Mouse (Mus musculus) forebrain, embryonic 16.5 days (tissue): ENCODE measurements around the gene Tle3. TPM values are rescaled to one million over a fixed set of nuclear protein-coding genes. Genes with fewer than 3 reads are reported as not detected.

Experiments used
- ATAC-seq: fragments of 200-750 bp; cut with Nextera tagmentation; 2 replicates; pipeline ENCODE4 v1.8.0; 2017; ENCODE audit warnings: mild to moderate bottlenecking, moderate library complexity
- H3K27ac ChIP-seq: fragments of 300-500 bp; sonication (generic); 2 replicates; pipeline ENCODE4 v1.5.1; 2014; ENCODE audit warnings: low read length, control low read depth
- H3K27me3 ChIP-seq: fragments of 300-500 bp; sonication (generic); replicated peaks from 2 replicates; pipeline ENCODE4 v1.6.1; 2014; ENCODE audit warnings: low read length; ENCODE audit not compliant: control insufficient read depth, insufficient read depth
- H3K36me3 ChIP-seq: fragments of 300-500 bp; sonication (generic); 2 replicates; pipeline ENCODE4 v1.6.1; 2014; ENCODE audit not compliant: control insufficient read depth, insufficient read depth
- H3K4me1 ChIP-seq: fragments of 300-500 bp; sonication (generic); replicated peaks from 2 replicates; pipeline ENCODE4 v1.6.1; 2014; ENCODE audit warnings: low read length; ENCODE audit not compliant: control insufficient read depth, insufficient read depth
- H3K4me2 ChIP-seq: fragments of 300-500 bp; sonication (generic); 2 replicates; pipeline ENCODE4 v1.6.1; 2014; ENCODE audit warnings: mild to moderate bottlenecking, low read length, control low read depth
- H3K4me3 ChIP-seq: fragments of 300-500 bp; sonication (generic); replicated peaks from 2 replicates; pipeline ENCODE4 v1.5.1; 2014; ENCODE audit warnings: mild to moderate bottlenecking, low read length, control low read depth
- H3K9ac ChIP-seq: fragments of 300-500 bp; sonication (generic); replicated peaks from 2 replicates; pipeline ENCODE4 v1.6.1; 2014; ENCODE audit warnings: low read depth, low read length, control low read depth
- H3K9me3 ChIP-seq: fragments of 300-500 bp; sonication (generic); 2 replicates; pipeline ENCODE4 v1.6.1; 2016; ENCODE audit warnings: low read length; ENCODE audit not compliant: control insufficient read depth
- WGBS: fragments of 180-500 bp; shearing (Covaris S2); extraction: QIAGEN DNeasy Blood & Tissue Kit; methylation state at CpG from one replicate; pipeline ENCODE4 v1.1.7; 2014; 5-methylcytosine and 5-hydroxymethylcytosine counted together
- polyA plus RNA-seq: library from polyadenylated mRNA; unstranded; fragments of >200 nt; fragmentation: Nextera tagmentation; extraction: Ambion mirVana; gene quantifications from 2 replicates; pipeline ENCODE4 v1.2.1, GENCODE M21; 2015

Gene Tle3
- polyA plus RNA-seq, 1 experiment from 2014 or later: 36.8 TPM

GRCm38 (mm10) chr9:61372976-61373633 is 939 bp downstream of the Tle3 start:
- peak overlapping the region; percentile 79 for H3K4me3 ChIP-seq
- WGBS: under 1% methylated on average over 49 of the region's 66 CpGs

DNA sequence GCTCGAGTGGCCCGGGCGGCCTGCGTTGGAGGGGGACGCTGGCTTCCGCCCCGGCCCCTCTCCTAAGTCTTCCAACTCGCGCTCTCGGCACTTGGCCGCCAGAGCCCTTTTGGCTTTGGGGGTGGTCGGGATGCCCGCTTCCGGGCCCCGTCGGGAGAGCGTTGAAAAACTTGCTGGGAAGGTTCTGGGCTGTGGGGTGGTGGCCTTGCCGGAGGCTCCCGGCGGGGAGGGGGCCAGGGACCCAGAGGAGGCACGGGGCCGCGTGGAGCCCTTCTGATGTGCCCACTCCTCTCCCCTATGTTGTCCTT is 1.4 kb downstream of the Tle3 start:
- no peak for ATAC-seq
- Histone ChIP-seq H3K4me1 (peaks cover 67% of the 10 kb centered on the region), H3K27me3 (no peaks in the 10 kb centered on the region), H3K4me2 (peak overlapping the region; percentile 77), H3K4me3 (peak overlapping the region; percentile 79), H3K27ac (peak overlapping the region; percentile 89), H3K36me3 (no peaks in the 10 kb centered on the region), H3K9ac (peak overlapping the region; percentile 99), H3K9me3 (no peaks in the 10 kb centered on the region)
- WGBS: 0% methylated on average over 23 of the region's 23 CpGs

More at GRCm38 (mm10) chr9:61372976-61373633, 939 bp downstream of the Tle3 start:
- H3K9me3 ChIP-seq: no peaks in the 10 kb centered on the region
- no peaks in the 10 kb centered on the region for H3K27me3 ChIP-seq
- peak overlapping the region; percentile 99 for H3K9ac ChIP-seq
- no peaks in the 10 kb centered on the region for H3K36me3 ChIP-seq
- ATAC-seq: no peak
- peak overlapping the region; percentile 77 for H3K4me2 ChIP-seq
- peak overlapping the region; percentile 89 for H3K27ac ChIP-seq
- peaks cover 67% of the 10 kb centered on the region for H3K4me1 ChIP-seq

- H3K9ac ChIP-seq: peak overlapping the region; percentile 99
- no peaks in the 10 kb centered on the region for H3K36me3 ChIP-seq
- H3K4me3 ChIP-seq: peak overlapping the region; percentile 79
- peak overlapping the region; percentile 89 for H3K27ac ChIP-seq
- H3K9me3 ChIP-seq: no peaks in the 10 kb centered on the region
- H3K4me2 ChIP-seq: peak overlapping the region; percentile 77
- WGBS: under 1% methylated on average over 46 of the region's 51 CpGs
- peaks cover 67% of the 10 kb centered on the region for H3K4me1 ChIP-seq
- no peak for ATAC-seq
- no peaks in the 10 kb centered on the region for H3K27me3 ChIP-seq
Observed at GRCm38 (mm10) chr9:61373942-61374900, 2.1 kb downstream of the Tle3 start.

- Histone ChIP-seq H3K4me1 (peaks cover 67% of the 10 kb centered on the region), H3K27me3 (no peaks in the 10 kb centered on the region), H3K4me2 (peak overlapping the region; percentile 77), H3K27ac (no peak overlapping the region), H3K4me3 (peak overlapping the region; percentile 79), H3K9ac (peak overlapping the region; percentile 99), H3K36me3 (no peaks in the 10 kb centered on the region), H3K9me3 (no peaks in the 10 kb centered on the region)
- 12% methylated on average over 5 of the region's 5 CpGs for WGBS
- ATAC-seq: no peak
Observed at GRCm38 (mm10) chr9:61375002-61375401, 2.8 kb downstream of the Tle3 start.

DNA sequence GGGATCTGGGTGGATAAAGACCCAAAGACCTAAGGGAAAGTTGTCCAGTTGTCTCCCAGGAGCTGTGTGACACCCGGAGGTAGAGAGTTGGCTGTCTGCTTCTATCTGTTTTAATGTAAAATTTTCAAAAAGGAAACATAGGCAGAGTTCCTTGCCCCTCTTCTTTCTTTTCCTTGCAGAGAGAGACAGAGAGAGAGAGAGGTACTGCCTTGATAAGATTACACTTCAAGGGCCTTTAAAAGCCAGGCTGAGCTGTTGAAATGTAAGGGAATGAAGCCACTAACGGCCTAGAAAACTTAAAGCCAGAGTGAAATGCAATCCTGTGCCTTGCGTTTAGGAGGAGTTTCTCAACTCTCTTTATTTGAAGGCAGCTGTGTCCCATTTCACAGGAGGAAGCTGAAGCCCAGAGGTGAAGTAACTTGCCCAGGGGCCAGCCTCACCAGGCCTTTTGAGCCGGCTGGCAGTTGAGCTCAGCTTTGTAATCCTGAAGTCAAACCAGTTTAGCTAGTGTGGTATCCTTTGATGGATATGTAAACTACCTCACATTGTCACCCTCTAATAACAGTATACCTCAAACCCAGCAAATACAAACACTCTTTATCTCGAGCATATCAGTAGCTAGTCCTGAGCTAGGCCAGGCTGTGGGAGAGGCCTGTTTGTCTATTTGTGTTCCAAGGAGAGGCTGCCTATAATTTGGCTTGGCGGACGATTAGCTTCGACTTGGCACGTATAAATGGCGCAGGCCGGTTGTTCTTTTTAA is 3.8 kb downstream of the Tle3 start:
- Histone ChIP-seq H3K4me1 (peaks cover 75% of the 10 kb centered on the region), H3K9ac (peak overlapping the region; percentile 31; the same call in 1 of the 2 replicates), H3K4me3 (peak overlapping the region; percentile 36), H3K9me3 (no peaks in the 10 kb centered on the region), H3K4me2 (peak overlapping the region; percentile 77), H3K27ac (no peak overlapping the region), H3K27me3 (no peaks in the 10 kb centered on the region), H3K36me3 (no peaks in the 10 kb centered on the region)
- WGBS: 16% methylated on average over 11 of the region's 11 CpGs
- ATAC-seq: no peak

GRCm38 (mm10) chr9:61376650-61377049 is 4.5 kb downstream of the Tle3 start:
- Histone ChIP-seq H3K27ac (no peak overlapping the region), H3K4me2 (peak overlapping the region; percentile 77), H3K9me3 (no peaks in the 10 kb centered on the region), H3K4me3 (peak overlapping the region; percentile 36), H3K9ac (0 out of 2 replicates have a peak overlapping the region, but pooled peaks have one; percentile 31), H3K36me3 (no peaks in the 10 kb centered on the region), H3K4me1 (peaks cover 75% of the 10 kb centered on the region), H3K27me3 (no peaks in the 10 kb centered on the region)
- ATAC-seq: no peak
- 20% methylated on average over 3 of the region's 3 CpGs for WGBS

GRCm38 (mm10) chr9:61377706-61378479 is 5.7 kb downstream of the Tle3 start:
- ATAC-seq: no peak
- Histone ChIP-seq H3K9me3 (no peaks in the 10 kb centered on the region), H3K27ac (0 out of 2 replicates have a peak overlapping the region, but pooled peaks have one; percentile 17), H3K27me3 (no peaks in the 10 kb centered on the region), H3K4me2 (peak overlapping the region; percentile 77), H3K9ac (peak overlapping the region; percentile 50), H3K36me3 (no peaks in the 10 kb centered on the region), H3K4me1 (peaks cover 82% of the 10 kb centered on the region), H3K4me3 (peak overlapping the region; percentile 36)
- WGBS: 7% methylated on average over 9 of the region's 9 CpGs

- no peak for ATAC-seq
Observed at GRCm38 (mm10) chr9:61378516-61378915, 6.3 kb downstream of the Tle3 start.

More at GRCm38 (mm10) chr9:61378516-61378915, 6.3 kb downstream of the Tle3 start:
- Histone ChIP-seq H3K4me1 (peaks cover 89% of the 10 kb centered on the region), H3K9ac (0 out of 2 replicates have a peak overlapping the region, but pooled peaks have one; percentile 8), H3K4me2 (peak overlapping the region; percentile 77), H3K9me3 (no peaks in the 10 kb centered on the region), H3K36me3 (no peaks in the 10 kb centered on the region), H3K4me3 (no peak overlapping the region), H3K27ac (no peak overlapping the region), H3K27me3 (no peaks in the 10 kb centered on the region)
- 21% methylated on average over 8 of the region's 8 CpGs for WGBS
